22 mouse cellular contexts compared by ENCODE assay signal in the genomic region with DNA sequence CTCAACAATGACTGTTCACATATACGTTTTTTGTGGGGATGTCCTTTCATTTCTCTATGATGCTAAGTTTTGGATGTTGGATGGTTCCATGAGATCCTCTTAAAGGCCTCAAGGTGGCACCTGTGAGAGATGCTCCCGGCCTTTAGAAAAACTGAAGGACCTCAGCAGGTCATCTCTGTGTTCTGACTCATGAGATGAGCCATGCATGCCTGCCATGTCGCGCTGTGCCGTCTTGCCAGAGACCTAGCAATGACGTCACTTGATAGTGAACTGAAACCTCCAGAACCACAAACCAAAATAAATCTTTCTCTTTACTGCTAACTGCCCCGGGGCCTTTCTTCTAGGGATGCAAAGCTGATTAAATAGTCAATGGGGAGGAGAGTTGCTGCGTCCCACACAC. TPM values are rescaled to one million over a fixed set of nuclear protein-coding genes. Genes with fewer than 3 reads are reported as not detected.
DNase-seq lines count a peak whose midpoint lies in the region; ATAC-seq and TF ChIP-seq lines count a peak whose summit lies in the region.
"Had no signal": no experiment of that assay in that cellular context is flagged by ENCODE, and none has a peak within 500 bp of the region (broad histone marks: within the 10 kb centered on the region; RNA-seq: fewer than 3 reads in every experiment).

No protein-coding gene starts in this region.

- no peaks in the 10 kb centered on the region for H3K4me1 ChIP-seq in kidney, postnatal 0 days (replicated peaks; ENCODE audit: insufficient read depth, low read length)
- no peaks in the 10 kb centered on the region for H3K4me1 ChIP-seq in kidney, embryonic 15.5 days
- H3K4me1 ChIP-seq: embryonic facial prominence, embryonic 13.5 days; lung, embryonic 15.5 days; midbrain, embryonic 15.5 days; stomach, embryonic 15.5 days had no signal

- WGBS in kidney, postnatal 0 days = 65% methylated on average over 8 of the region's 8 CpGs
- 61% methylated on average over 8 of the region's 8 CpGs for WGBS in kidney, embryonic 15.5 days

- no peaks in the 10 kb centered on the region for H3K27me3 ChIP-seq in kidney, postnatal 0 days (ENCODE audit: insufficient read depth, low read length)
- H3K27me3 ChIP-seq in kidney, embryonic 15.5 days = 0 out of 2 replicates have a peak, but pooled peaks cover 5% of the 10 kb centered on the region
- H3K27me3 ChIP-seq: midbrain, embryonic 15.5 days; stomach, embryonic 15.5 days had no signal

- no peak overlapping the region for H3K4me3 ChIP-seq in kidney, postnatal 0 days (replicated peaks; ENCODE audit: low read depth, low read length)
- H3K4me3 ChIP-seq in kidney, embryonic 15.5 days (replicated peaks) = no peak overlapping the region
- H3K4me3 ChIP-seq: embryonic facial prominence, embryonic 13.5 days; gastrocnemius, adult 2 months; lung, embryonic 15.5 days; midbrain, embryonic 15.5 days; stomach, embryonic 15.5 days had no signal

- H3K9ac ChIP-seq in kidney, postnatal 0 days (ENCODE audit: low read depth, low read length) = no peak overlapping the region
- H3K9ac ChIP-seq in kidney, embryonic 15.5 days = no peak overlapping the region
- H3K9ac ChIP-seq: embryonic facial prominence, embryonic 13.5 days; forebrain, postnatal 0 days; lung, embryonic 15.5 days; midbrain, embryonic 15.5 days; stomach, embryonic 15.5 days had no signal

- H3K9me3 ChIP-seq in kidney, postnatal 0 days (replicated peaks; ENCODE audit: low read length) = no peaks in the 10 kb centered on the region
- no peaks in the 10 kb centered on the region for H3K9me3 ChIP-seq in kidney, embryonic 15.5 days (replicated peaks)
- H3K9me3 ChIP-seq: embryonic facial prominence, embryonic 13.5 days; lung, embryonic 15.5 days; midbrain, embryonic 15.5 days; stomach, embryonic 15.5 days had no signal

- H3K36me3 ChIP-seq in kidney, postnatal 0 days (ENCODE audit: insufficient read depth, low read length) = no peaks in the 10 kb centered on the region
- no peaks in the 10 kb centered on the region for H3K36me3 ChIP-seq in kidney, embryonic 15.5 days
- H3K36me3 ChIP-seq: embryonic facial prominence, embryonic 13.5 days; lung, embryonic 15.5 days; midbrain, embryonic 15.5 days; stomach, embryonic 15.5 days had no signal

- no peak for DNase-seq in kidney, postnatal 0 days (ENCODE audit: low spot score)
- peak; percentile 46 for DNase-seq in A20 (ENCODE audit: low read depth, low spot score)
- peak; percentile 18 for DNase-seq in MN1 (ENCODE audit: low spot score)
- no peak for DNase-seq in layer of hippocampus, postnatal 10 days (ENCODE audit: low spot score in 2 of 2)
- no peak for DNase-seq in gastrocnemius, adult 8-10 months (ENCODE audit: low spot score in 2 of 2)
- DNase-seq: adrenal gland, postnatal 10 days; cerebellum, adult 8-10 months; forebrain, postnatal 0 days; gastrocnemius, adult 2 months; kidney, adult 11 months; kidney, postnatal 25 days; liver; right cerebral cortex, adult 18-20 months; spleen, adult 18-20 months; thymus, postnatal 14 days had no signal

- no peak overlapping the region for H3K4me2 ChIP-seq in kidney, postnatal 0 days (ENCODE audit: low read length)
- H3K4me2 ChIP-seq in kidney, embryonic 15.5 days = no peak overlapping the region
- H3K4me2 ChIP-seq: embryonic facial prominence, embryonic 13.5 days; lung, embryonic 15.5 days; midbrain, embryonic 15.5 days; stomach, embryonic 15.5 days had no signal

- TF ChIP-seq CTCF in kidney, postnatal 0 days (IDR thresholded peaks at IDR 0.05; ENCODE audit: low read depth) = peak; percentile 24; the same call in 1 of the 2 replicates

- no peak overlapping the region for H3K27ac ChIP-seq in kidney, postnatal 0 days
- H3K27ac ChIP-seq in kidney, embryonic 15.5 days = no peak overlapping the region
- H3K27ac ChIP-seq: embryonic facial prominence, embryonic 13.5 days; gastrocnemius, adult 2 months; lung, embryonic 15.5 days; midbrain, embryonic 15.5 days; stomach, embryonic 15.5 days had no signal

- no peak for ATAC-seq in kidney, postnatal 0 days (replicated peaks; ENCODE audit: low FRiP score, low read depth)
- ATAC-seq in kidney, embryonic 15.5 days (replicated peaks; ENCODE audit: low FRiP score) = no peak
- ATAC-seq in megakaryocyte-erythroid progenitor cell, adult 5-6 weeks (replicated peaks; ENCODE audit: low FRiP score, low TSS enrichment, poor library complexity, severe bottlenecking) = 0 out of 2 replicates have a peak, but pooled peaks have one; percentile 41
- no peak for ATAC-seq in granulocyte monocyte progenitor cell, adult 5-6 weeks (replicated peaks; ENCODE audit: poor library complexity, severe bottlenecking)
- ATAC-seq: forebrain, postnatal 0 days; midbrain, embryonic 15.5 days had no signal

RNA-seq across cellular contexts. Expression of a gene that starts 45.4 kb away (rescaled TPM):
- 29.9 and 30.1 TPM in 2 replicates for polyA plus RNA-seq in kidney, postnatal 0 days (2015; fragmentation: Nextera tagmentation; extraction: Ambion mirVana)
- polyA plus RNA-seq in kidney, embryonic 15.5 days (2015; fragmentation: Nextera tagmentation; extraction: Ambion mirVana) = 21.8 and 23.3 TPM in 2 replicates
- total RNA-seq in megakaryocyte-erythroid progenitor cell, adult 5-6 weeks (2014; fragmentation: Nextera tagmentation) = 15.1 and 18.7 TPM in 2 replicates
- total RNA-seq in megakaryocyte-erythroid progenitor cell, adult 5-6 weeks (2017) = 16.6 and 18.7 TPM in 2 replicates
- 10 to 100 TPM; 57.7 to 57.9 TPM for total RNA-seq in layer of hippocampus, postnatal 10 days (2021)
- 11.5 and 18.3 TPM in 2 replicates for total RNA-seq in granulocyte monocyte progenitor cell, adult 5-6 weeks (2014; fragmentation: Nextera tagmentation)
- 14.4 and 15.7 TPM in 2 replicates for total RNA-seq in granulocyte monocyte progenitor cell, adult 5-6 weeks (2017)
- total RNA-seq in gastrocnemius, adult 8-10 months (2022) = 1 to 10 TPM; 2.9 to 5.4 (median 4.2) TPM

RNA-seq across cellular contexts. Expression of a gene that starts 50.8 kb away (rescaled TPM):
- 2.8 and 3.1 TPM in 2 replicates for polyA plus RNA-seq in kidney, postnatal 0 days (2015; fragmentation: Nextera tagmentation; extraction: Ambion mirVana)
- polyA plus RNA-seq in kidney, embryonic 15.5 days (2015; fragmentation: Nextera tagmentation; extraction: Ambion mirVana) = 4.2 and 4.8 TPM in 2 replicates
- total RNA-seq in megakaryocyte-erythroid progenitor cell, adult 5-6 weeks (2014; fragmentation: Nextera tagmentation) = 19.0 and 25.4 TPM in 2 replicates
- total RNA-seq in megakaryocyte-erythroid progenitor cell, adult 5-6 weeks (2017) = 20.1 and 23.0 TPM in 2 replicates
- total RNA-seq in layer of hippocampus, postnatal 10 days (2021) = 1 to 10 TPM; 6.2 to 6.5 TPM
- 15.8 and 16.0 TPM in 2 replicates for total RNA-seq in granulocyte monocyte progenitor cell, adult 5-6 weeks (2014; fragmentation: Nextera tagmentation)
- 15.0 and 15.8 TPM in 2 replicates for total RNA-seq in granulocyte monocyte progenitor cell, adult 5-6 weeks (2017)
- 1 to 10 TPM; 2.7 to 3.5 (median 3.3) TPM for total RNA-seq in gastrocnemius, adult 8-10 months (2022)

RNA-seq across cellular contexts. Expression of a gene that starts 57.5 kb away (rescaled TPM):
- polyA plus RNA-seq in kidney, postnatal 0 days (2015; fragmentation: Nextera tagmentation; extraction: Ambion mirVana) = 23.9 and 25.1 TPM in 2 replicates
- 25.9 and 28.4 TPM in 2 replicates for polyA plus RNA-seq in kidney, embryonic 15.5 days (2015; fragmentation: Nextera tagmentation; extraction: Ambion mirVana)
- 2.2 and 3.6 TPM in 2 replicates for total RNA-seq in megakaryocyte-erythroid progenitor cell, adult 5-6 weeks (2014; fragmentation: Nextera tagmentation)
- 1.1 and 1.7 TPM in 2 replicates for total RNA-seq in megakaryocyte-erythroid progenitor cell, adult 5-6 weeks (2017)
- total RNA-seq in layer of hippocampus, postnatal 10 days (2021) = 1 to 10 TPM; 2.5 to 3.5 TPM
- total RNA-seq in granulocyte monocyte progenitor cell, adult 5-6 weeks (2014; fragmentation: Nextera tagmentation) = 8.4 and 11.4 TPM in 2 replicates
- 1.4 and 1.5 TPM in 2 replicates for total RNA-seq in granulocyte monocyte progenitor cell, adult 5-6 weeks (2017)
- total RNA-seq in gastrocnemius, adult 8-10 months (2022) = 1 to 10 TPM; 1.0 to 2.3 (median 1.9) TPM

Comparison
In these comparisons a context has a peak if more than half of its experiments do, and no peak if none do; other contexts are left out.
1. DNase-seq: peak in A20 (single experiment) and MN1 (single experiment); none in kidney, postnatal 0 days (single experiment), layer of hippocampus, postnatal 10 days (0 of 2) and gastrocnemius, adult 8-10 months (0 of 2).